Mouse (Mus musculus) ES-E14 (cell line): ENCODE measurements around the gene Hvcn1. TPM values are rescaled to one million over a fixed set of nuclear protein-coding genes. Genes with fewer than 3 reads are reported as not detected.
A peak's percentile ranks its signal among the peaks of the same experiment; 100 is the strongest.
"Not testable (repeated sequence)": the region's sequence is repeated elsewhere in the genome, so short reads cannot be mapped to it uniquely, and the experiment has no call there.

Experiments used
- DNase-seq: peaks from one replicate; pipeline ENCODE4 v3.0.0-alpha.2; 2013; ENCODE audit warnings: low read depth, low spot score
- H3K27ac ChIP-seq: 2 replicates; pipeline ENCODE4 v1.5.1; 2012; ENCODE audit warnings: low read depth, mild to moderate bottlenecking, low read length, moderate library complexity, mixed read lengths; ENCODE audit not compliant: poor library complexity, insufficient read depth, severe bottlenecking
- H3K36me3 ChIP-seq: 2 replicates; pipeline ENCODE4 v1.6.1; 2012; ENCODE audit warnings: mild to moderate bottlenecking, low read length, moderate library complexity, mixed read lengths; ENCODE audit not compliant: control insufficient read depth, poor library complexity, insufficient read depth, severe bottlenecking
- H3K4me1 ChIP-seq, 2 experiments: fragments of 150-350 bp in 1 of 2; sonication (generic) in 1 of 2; 2 replicates each; pipeline ENCODE4 v1.6.1; 2012; ENCODE audit warnings: low read length in 2 of 2, mild to moderate bottlenecking in 1 of 2, mixed read lengths in 1 of 2; ENCODE audit not compliant: control insufficient read depth in 2 of 2, insufficient read depth in 2 of 2, poor library complexity in 1 of 2
- H3K4me3 ChIP-seq, 2 experiments: fragments of 150-350 bp in 1 of 2; sonication (generic) in 1 of 2; 2 replicates each; pipeline ENCODE4 v1.5.1; 2012; ENCODE audit warnings: low read length in 2 of 2, low read depth in 1 of 2, mild to moderate bottlenecking in 1 of 2, mixed read lengths in 1 of 2; ENCODE audit not compliant: insufficient read depth in 1 of 2, poor library complexity in 1 of 2, severe bottlenecking in 1 of 2
- H3K9ac ChIP-seq: 2 replicates; pipeline ENCODE4 v1.6.1; 2012; ENCODE audit warnings: low read depth, mild to moderate bottlenecking, low read length, mixed read lengths; ENCODE audit not compliant: poor library complexity, insufficient read depth, severe bottlenecking
- H3K9me3 ChIP-seq: fragments of 150-350 bp; sonication (generic); 2 replicates; pipeline ENCODE4 v1.6.1; 2012; ENCODE audit warnings: low read depth, mild to moderate bottlenecking, low read length; ENCODE audit not compliant: control insufficient read depth, insufficient read depth
- CHD2 ChIP-seq: IDR thresholded peaks from 2 replicates; pipeline ENCODE4 v1.6.1; 2014; ENCODE audit warnings: mild to moderate bottlenecking, low read depth, low read length, inconsistent platforms
- HCFC1 ChIP-seq: IDR thresholded peaks from 2 replicates; pipeline ENCODE4 v1.6.1; 2012; ENCODE audit warnings: low read length, inconsistent platforms, borderline replicate concordance; ENCODE audit not compliant: insufficient read depth
- MAFK ChIP-seq: IDR thresholded peaks from 2 replicates; pipeline ENCODE4 v1.6.1; 2014; ENCODE audit warnings: mild to moderate bottlenecking, low read depth, low read length, inconsistent platforms; ENCODE audit not compliant: insufficient read depth
- ZC3H11A ChIP-seq: IDR thresholded peaks from 2 replicates; pipeline ENCODE4 v1.6.1; 2012; ENCODE audit warnings: low read depth, mild to moderate bottlenecking, inconsistent platforms, low read length, borderline replicate concordance
- ZNF384 ChIP-seq: IDR thresholded peaks from 2 replicates; pipeline ENCODE4 v1.6.1; 2012; ENCODE audit warnings: low read depth, low read length, inconsistent platforms
- in situ Hi-C, 2 experiments: fragments of 600-800 bp; cut with MboI; formaldehyde crosslinking; loops; one replicate each; pipeline ENCODE4 v1.15.1; 2025; ENCODE audit warnings: low sequenced_read_pairs in 2 of 2, inconsistent platforms in 1 of 2; ENCODE audit not compliant: unreplicated experiment in 2 of 2
- total RNA-seq: library from RNA; depleted of rRNA; stranded (reverse); fragments of 300-350 nt; gene quantifications from 2 replicates; pipeline ENCODE4 v1.2.3, GENCODE M21; 2012

The Hvcn1 gene
- total RNA-seq, 1 experiment: 35.7 TPM

DNA sequence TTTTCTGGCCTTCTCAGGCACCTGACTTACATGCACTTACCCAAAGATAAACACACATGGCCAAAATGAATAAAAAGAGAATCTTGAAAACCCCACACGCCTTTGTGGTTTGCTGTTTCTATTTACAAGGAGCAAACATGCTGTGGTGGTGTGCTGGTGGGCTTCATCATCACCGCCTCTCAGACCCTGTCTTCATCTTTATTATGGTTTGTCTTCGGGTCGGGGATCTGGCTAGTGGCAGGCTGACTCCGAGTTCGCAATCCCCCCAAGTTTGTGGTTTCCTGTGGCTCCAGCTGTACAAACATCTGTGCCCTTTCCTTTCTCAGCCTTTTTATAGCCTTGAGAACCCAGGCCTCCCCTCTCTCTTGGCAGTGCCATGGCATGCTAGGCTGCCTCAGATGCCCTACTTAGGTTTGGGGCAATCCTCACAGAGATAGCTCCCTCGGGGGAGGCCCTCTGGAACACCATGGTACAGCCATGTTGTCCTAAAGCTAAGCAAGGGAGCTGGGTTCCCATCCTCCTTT is 22.3 kb upstream of the Hvcn1 start:
- DNase-seq: no peak
- Histone ChIP-seq H3K27ac (no peak overlapping the region), H3K9me3 (no peaks in the 10 kb centered on the region), H3K9ac (no peak overlapping the region), H3K4me1 (peaks cover 3 to 6% of the 10 kb centered on the region in 2 experiments; a peak in 2 of 4 replicates), H3K36me3 (no peaks in the 10 kb centered on the region), H3K4me3 (no peak overlapping the region)
- TF ChIP-seq HCFC1 (no peak), MAFK (no peak), CHD2 (no peak), ZNF384 (no peak), ZC3H11A (no peak)
- in situ Hi-C loops: no loop called here

DNA sequence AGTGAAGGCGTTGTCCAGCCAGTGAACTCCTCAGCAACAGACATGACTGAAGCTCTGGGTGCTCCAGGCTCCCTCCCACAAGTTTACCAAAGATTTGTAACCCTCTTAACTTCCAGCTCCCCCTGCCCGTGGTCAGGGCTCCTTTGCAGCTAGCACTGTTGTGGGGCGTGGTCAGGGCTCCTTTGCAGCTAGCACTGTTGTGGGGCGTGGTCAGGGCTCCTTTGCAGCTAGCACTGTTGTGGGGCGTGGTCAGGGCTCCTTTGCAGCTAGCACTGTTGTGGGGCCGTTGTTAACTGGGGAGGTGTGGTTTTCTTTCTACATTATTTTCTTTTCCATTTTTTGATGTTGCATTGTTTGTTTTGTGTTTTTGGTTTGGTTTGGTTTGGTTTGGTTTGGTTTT is 21.7 kb upstream of the Hvcn1 start:
- DNase-seq, in situ Hi-C loops, H3K4me1 ChIP-seq, H3K27ac ChIP-seq, H3K9me3 ChIP-seq, H3K4me3 ChIP-seq, H3K36me3 ChIP-seq, H3K9ac ChIP-seq: not testable (repeated sequence)

DNA sequence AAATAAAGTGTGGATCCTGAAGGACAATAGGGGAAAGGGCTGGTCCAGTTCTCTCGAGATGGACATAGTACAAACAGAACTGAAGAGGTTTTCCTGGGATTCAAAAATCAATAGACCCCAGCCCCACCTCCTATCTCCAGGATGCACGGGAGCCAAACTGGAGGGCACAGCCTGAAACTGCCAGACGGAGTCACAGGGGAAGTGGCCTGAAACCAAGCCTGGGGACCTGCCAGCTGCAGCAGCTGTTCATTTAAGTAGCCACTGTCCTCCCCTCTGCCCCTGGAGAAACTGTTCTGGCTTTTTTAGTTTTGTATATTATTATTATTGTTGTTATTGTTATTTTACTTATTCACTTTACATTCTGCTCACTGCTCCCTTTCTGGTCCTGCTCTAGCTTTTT is 17.5 kb upstream of the Hvcn1 start:
- DNase-seq: no peak
- in situ Hi-C loops: no loop called here
- Histone ChIP-seq H3K9ac (no peak overlapping the region), H3K9me3 (no peaks in the 10 kb centered on the region), H3K4me3 (no peak overlapping the region), H3K27ac (no peak overlapping the region), H3K36me3 (no peaks in the 10 kb centered on the region), H3K4me1 (peaks cover 4 to 20% of the 10 kb centered on the region in 2 experiments; a peak in 3 of 4 replicates)
- TF ChIP-seq ZC3H11A: no peak
- no peak for TF ChIP-seq MAFK
- no peak for TF ChIP-seq HCFC1
- no peak for TF ChIP-seq ZNF384
- no peak for TF ChIP-seq CHD2

DNA sequence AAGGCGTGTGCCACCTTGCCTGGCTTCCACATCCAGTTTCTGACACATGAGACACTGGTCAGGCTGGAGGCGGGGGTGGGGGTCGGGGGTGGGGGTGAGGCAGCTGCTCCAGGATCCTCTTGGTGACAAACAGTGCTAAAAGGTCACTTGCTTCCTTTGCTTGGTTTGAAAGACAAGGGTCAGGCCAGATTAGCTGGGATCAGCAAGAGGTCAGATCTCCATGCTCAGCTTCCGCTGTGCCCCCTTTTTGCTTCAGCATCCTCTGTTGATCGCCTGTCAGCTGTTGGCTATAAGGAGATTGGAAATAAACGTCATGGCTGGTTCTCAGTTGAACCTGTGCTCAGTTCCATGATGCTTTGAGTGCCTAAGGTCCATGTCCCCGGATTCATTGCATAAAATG is 16.1 kb upstream of the Hvcn1 start:
- H3K27ac ChIP-seq: peak overlapping the region; percentile 56; the same call in 1 of the 2 replicates
- H3K9me3 ChIP-seq: no peaks in the 10 kb centered on the region
- TF ChIP-seq CHD2 (no peak), MAFK (no peak), ZNF384 (no peak), ZC3H11A (no peak), HCFC1 (no peak)
- in situ Hi-C loops: no loop called here
- H3K9ac ChIP-seq: no peak overlapping the region
- no peak overlapping the region for H3K4me3 ChIP-seq
- H3K36me3 ChIP-seq: no peaks in the 10 kb centered on the region
- DNase-seq: no peak
- peaks cover 4 to 20% of the 10 kb centered on the region in 2 experiments; a peak in 3 of 4 replicates for H3K4me1 ChIP-seq
